Mouse (Mus musculus) intestine, embryonic 15.5 days (tissue): ENCODE results near the gene Gm10638. TPM values are rescaled to one million over a fixed set of nuclear protein-coding genes. Genes with fewer than 3 reads are reported as not detected.
A peak's percentile ranks its signal among the peaks of the same experiment; 100 is the strongest.

Experiments
- ATAC-seq: fragments of 200-750 bp; cut with Nextera tagmentation; 2 replicates; pipeline ENCODE4 v1.8.0; 2017; ENCODE audit warnings: moderate TSS enrichment, moderate library complexity
- H3K27ac ChIP-seq: fragments of 300-500 bp; sonication (generic); 2 replicates; pipeline ENCODE4 v1.5.1; 2015; ENCODE audit warnings: mild to moderate bottlenecking, inconsistent platforms
- H3K27me3 ChIP-seq: fragments of 300-500 bp; sonication (generic); replicated peaks from 2 replicates; pipeline ENCODE4 v1.6.1; 2015; ENCODE audit warnings: inconsistent platforms
- H3K36me3 ChIP-seq: fragments of 300-500 bp; sonication (generic); 2 replicates; pipeline ENCODE4 v1.6.1; 2015; ENCODE audit warnings: inconsistent platforms
- H3K4me1 ChIP-seq: fragments of 300-500 bp; sonication (generic); replicated peaks from 2 replicates; pipeline ENCODE4 v1.6.1; 2015; ENCODE audit warnings: inconsistent platforms
- H3K4me2 ChIP-seq: fragments of 300-500 bp; sonication (generic); replicated peaks from 2 replicates; pipeline ENCODE4 v1.6.1; 2015; ENCODE audit warnings: mild to moderate bottlenecking, inconsistent platforms
- H3K4me3 ChIP-seq: fragments of 300-500 bp; sonication (generic); replicated peaks from 2 replicates; pipeline ENCODE4 v1.5.1; 2015; ENCODE audit warnings: inconsistent platforms
- H3K9ac ChIP-seq: fragments of 300-500 bp; sonication (generic); 2 replicates; pipeline ENCODE4 v1.6.1; 2015; ENCODE audit warnings: inconsistent platforms
- H3K9me3 ChIP-seq: fragments of 300-500 bp; sonication (generic); 2 replicates; pipeline ENCODE4 v1.6.1; 2016; ENCODE audit warnings: inconsistent platforms
- WGBS: fragments of 180-500 bp; shearing (Covaris S2); methylation state at CpG from one replicate; pipeline ENCODE4 v1.1.7; 2015; 5-methylcytosine and 5-hydroxymethylcytosine counted together
- polyA plus RNA-seq: library from polyadenylated mRNA; unstranded; fragments of >200 nt; fragmentation: Nextera tagmentation; extraction: Ambion mirVana; gene quantifications from 2 replicates; pipeline ENCODE4 v1.2.1, GENCODE M21; 2015

Gene Gm10638
- polyA plus RNA-seq, 1 experiment from 2014 or later: 3.7 TPM

DNA sequence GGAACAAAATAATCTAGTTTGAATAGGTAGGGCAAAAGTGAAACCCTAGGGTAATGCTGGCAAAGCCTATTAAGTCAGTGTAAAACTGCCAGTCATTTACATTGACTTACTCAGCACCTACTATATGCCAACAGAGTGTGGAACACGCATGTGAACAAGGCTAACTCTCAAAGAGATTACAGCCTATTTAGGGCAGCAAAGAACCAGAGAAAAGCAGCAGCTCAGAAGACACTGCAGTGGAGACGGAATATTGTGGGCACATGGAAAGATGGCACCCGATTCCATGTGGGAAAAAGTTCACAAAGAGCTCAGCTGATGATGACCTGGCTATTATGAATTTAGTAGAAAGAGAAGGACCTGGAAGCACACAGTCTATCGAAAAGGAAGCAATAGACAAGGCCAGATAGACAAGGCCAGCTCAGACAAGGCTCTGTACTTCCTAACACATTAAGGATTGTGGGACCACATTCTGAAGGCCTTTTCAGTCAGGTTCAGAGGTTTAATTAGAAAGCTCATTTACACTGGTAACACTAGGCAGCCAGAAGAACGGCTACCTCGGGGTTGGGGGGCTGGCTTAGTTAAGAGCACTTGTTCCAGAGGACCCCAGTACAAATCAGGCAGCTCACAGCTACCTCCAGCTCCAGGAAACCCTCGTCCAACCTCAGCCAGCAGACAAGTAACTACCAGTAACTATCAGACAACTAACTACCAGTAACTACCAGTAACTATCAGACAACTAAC is 2.7 kb upstream of the Gm10638 start:
- no peak for ATAC-seq
- Histone ChIP-seq H3K27me3 (no peaks in the 10 kb centered on the region), H3K4me2 (no peak overlapping the region), H3K36me3 (no peaks in the 10 kb centered on the region), H3K9ac (no peak overlapping the region), H3K27ac (no peak overlapping the region), H3K9me3 (no peaks in the 10 kb centered on the region), H3K4me1 (0 out of 2 replicates have a peak, but pooled peaks cover 5% of the 10 kb centered on the region), H3K4me3 (no peak overlapping the region)
- WGBS: 83% methylated on average over 7 of the region's 7 CpGs

DNA sequence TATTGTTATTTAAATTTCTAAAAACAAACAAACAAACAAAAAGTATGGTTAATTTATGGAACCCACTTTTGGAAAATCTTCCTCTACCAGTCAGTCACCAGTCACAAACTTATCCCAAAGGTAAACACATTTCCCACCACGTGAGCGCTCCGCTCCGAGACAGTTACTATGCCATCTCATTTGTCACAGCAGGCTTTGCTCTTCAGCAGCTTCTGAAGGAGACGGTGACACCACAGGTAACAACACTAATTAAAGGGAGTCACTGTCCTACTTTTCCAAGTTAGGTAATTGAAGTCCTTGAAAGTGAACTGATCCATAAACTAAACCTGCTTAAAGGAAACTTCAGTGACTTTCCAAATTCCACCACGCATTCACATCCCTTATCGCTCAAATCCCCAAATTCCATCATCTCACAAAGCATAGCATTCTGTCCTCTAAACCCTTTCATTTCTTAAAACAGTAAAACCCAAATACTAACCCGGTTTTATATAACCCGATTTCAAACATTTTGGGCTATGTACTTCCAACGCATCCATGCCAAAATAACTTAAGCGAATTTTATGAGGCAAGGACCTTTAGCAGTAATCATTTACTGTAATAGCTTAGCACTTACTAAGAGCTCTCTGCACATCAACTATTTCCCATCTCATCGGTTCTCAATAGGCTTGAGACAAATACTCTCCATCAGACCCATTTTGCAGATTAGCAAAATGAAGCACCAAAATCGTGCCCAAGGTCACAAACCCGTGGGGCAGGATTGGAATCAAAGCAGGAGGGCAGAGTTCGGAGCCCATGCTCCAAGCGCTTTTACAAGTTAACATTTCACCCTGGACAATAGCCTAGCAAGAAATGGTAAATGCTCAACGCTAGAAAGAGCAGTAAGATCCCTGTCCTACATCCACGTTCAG is 932 bp upstream of the Gm10638 start:
- Histone ChIP-seq H3K27me3 (no peaks in the 10 kb centered on the region), H3K4me1 (0 out of 2 replicates have a peak, but pooled peaks cover 5% of the 10 kb centered on the region), H3K4me2 (peak overlapping the region; percentile 66), H3K9ac (peak overlapping the region; percentile 87), H3K9me3 (no peaks in the 10 kb centered on the region), H3K27ac (peak overlapping the region; percentile 92), H3K36me3 (no peaks in the 10 kb centered on the region), H3K4me3 (peak overlapping the region; percentile 69)
- 10% methylated on average over 18 of the region's 18 CpGs for WGBS
- ATAC-seq: no peak

DNA sequence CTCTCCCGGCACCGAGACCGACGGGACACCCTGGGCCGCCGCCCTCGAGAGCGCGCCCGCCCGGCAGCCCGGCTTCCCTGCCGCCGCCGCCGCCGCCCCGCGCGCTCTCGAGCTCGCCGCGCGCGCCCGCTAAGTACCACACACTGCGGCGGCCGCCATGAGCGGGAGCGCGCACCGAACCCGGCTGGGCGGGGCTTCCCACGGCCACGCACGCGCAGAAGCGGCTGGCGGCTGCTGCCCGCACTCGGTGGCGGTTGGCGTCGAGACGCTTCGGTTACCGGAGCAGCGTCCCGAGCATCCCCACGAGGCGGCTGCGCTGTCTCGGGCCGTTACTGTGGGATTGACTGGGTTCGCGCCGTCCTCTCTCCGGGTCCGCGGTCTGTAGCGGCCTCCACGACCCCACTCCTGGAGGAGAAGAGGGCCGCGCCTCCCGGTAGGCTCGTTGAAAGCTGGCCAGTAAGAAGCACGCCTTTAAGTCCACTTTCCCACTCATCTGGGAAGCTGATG is 489 bp downstream of the Gm10638 start:
- Histone ChIP-seq H3K4me2 (peak overlapping the region; percentile 75), H3K4me1 (0 out of 2 replicates have a peak, but pooled peaks cover 5% of the 10 kb centered on the region), H3K36me3 (no peaks in the 10 kb centered on the region), H3K9ac (peak overlapping the region; percentile 87), H3K27ac (peak overlapping the region; percentile 92), H3K4me3 (peak overlapping the region; percentile 69), H3K9me3 (no peaks in the 10 kb centered on the region), H3K27me3 (no peaks in the 10 kb centered on the region)
- WGBS: under 1% methylated on average over 70 of the region's 70 CpGs
- peak; percentile 93 for ATAC-seq

DNA sequence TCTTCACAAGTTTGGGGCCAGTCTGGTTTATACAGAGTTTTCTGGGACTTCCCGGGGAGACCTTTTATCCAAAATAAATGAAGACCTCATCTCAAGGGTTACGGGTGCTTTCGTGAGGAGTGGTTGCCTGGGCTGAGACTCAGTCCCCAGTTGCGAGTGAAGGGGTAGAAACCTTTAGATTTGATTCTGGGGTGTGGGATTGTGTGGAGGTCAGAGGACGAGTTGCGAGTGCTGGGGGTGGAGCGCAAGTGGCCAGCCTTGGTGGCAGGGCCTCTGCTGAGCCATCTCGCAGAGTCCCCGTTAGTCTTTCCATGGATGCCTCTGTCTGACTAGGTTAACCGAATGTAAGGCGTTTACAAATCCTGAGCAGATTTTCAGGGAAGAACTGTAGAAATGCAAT is 1.0 kb downstream of the Gm10638 start:
- Histone ChIP-seq H3K27me3 (no peaks in the 10 kb centered on the region), H3K4me1 (0 out of 2 replicates have a peak, but pooled peaks cover 5% of the 10 kb centered on the region), H3K4me2 (peak overlapping the region; percentile 75), H3K4me3 (peak overlapping the region; percentile 69), H3K9ac (peak overlapping the region; percentile 76), H3K36me3 (no peaks in the 10 kb centered on the region), H3K9me3 (no peaks in the 10 kb centered on the region), H3K27ac (peak overlapping the region; percentile 82)
- WGBS: 5% methylated on average over 11 of the region's 11 CpGs
- ATAC-seq: no peak

DNA sequence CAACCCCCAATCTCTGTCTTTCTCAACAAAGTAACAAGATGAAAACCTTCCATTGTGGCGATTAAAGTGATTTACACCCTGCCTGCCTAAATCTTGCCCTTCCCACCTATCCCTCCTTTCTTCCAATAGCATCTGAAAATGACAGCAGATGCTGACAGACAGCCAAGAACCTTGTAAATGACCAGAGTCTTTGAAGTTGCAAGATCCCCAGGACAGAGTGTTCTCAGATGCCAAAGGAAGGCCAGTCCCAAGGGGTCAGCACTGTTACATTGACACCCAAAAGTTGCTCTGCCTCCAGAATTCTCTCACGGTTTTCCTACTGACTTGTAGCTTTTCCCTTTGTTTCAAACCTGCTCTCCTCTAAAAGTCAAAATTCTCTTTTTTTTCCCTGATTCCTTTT is 4.3 kb downstream of the Gm10638 start:
- no peak overlapping the region for H3K9ac ChIP-seq
- 46% methylated on average over 2 of the region's 2 CpGs for WGBS
- 0 out of 2 replicates have a peak, but pooled peaks cover 2% of the 10 kb centered on the region for H3K4me1 ChIP-seq
- no peak for ATAC-seq
- no peaks in the 10 kb centered on the region for H3K27me3 ChIP-seq
- H3K36me3 ChIP-seq: no peaks in the 10 kb centered on the region
- H3K4me2 ChIP-seq: no peak overlapping the region
- H3K4me3 ChIP-seq: no peak overlapping the region
- H3K9me3 ChIP-seq: no peaks in the 10 kb centered on the region
- H3K27ac ChIP-seq: no peak overlapping the region

DNA sequence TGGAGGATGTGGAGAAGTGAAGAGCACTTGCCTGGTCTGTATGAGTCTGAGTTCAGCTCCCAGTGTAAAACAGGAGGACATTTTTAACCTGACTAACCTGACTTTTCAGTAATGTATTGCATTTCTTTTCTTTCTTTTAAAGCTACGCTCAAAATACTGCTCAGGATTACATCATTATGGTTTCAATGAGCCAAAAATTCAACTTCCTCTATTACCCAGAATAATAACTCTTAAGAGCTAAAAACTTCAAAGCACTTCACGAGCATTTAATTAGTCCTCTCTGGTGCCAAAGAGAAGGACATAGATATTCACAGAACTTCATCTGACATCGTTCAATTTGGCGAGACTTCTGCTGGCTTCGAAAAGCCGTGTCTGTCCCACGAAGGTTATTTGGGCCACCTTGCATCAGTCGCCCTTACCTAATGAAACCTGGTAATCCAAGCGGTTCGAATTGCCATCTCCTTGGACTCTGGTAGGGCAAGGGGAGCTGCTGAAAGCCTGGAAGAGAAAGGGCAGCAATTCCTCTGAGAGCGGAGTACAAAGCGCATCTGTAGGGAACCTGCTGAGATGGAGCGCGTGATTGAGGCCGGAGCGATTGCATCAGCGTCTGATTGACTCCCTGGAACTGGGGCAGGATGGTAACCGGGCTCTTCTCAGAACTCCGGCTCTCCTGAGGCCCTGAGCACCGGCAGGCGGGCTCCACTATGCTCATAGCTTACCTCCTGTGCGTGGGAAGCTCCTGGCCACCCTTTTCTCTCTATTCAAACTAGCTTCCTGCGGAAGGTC is 11.6 kb downstream of the Gm10638 start:
- no peaks in the 10 kb centered on the region; the same call in 1 of the 2 replicates for H3K27me3 ChIP-seq
- no peaks in the 10 kb centered on the region for H3K9me3 ChIP-seq
- peaks cover 5% of the 10 kb centered on the region; the same call in 1 of the 2 replicates for H3K4me1 ChIP-seq
- H3K27ac ChIP-seq: no peak overlapping the region
- no peak overlapping the region for H3K9ac ChIP-seq
- H3K4me3 ChIP-seq: no peak overlapping the region
- 0 out of 2 replicates have a peak, but pooled peaks have one; percentile 24 for ATAC-seq
- 28% methylated on average over 23 of the region's 23 CpGs for WGBS
- no peaks in the 10 kb centered on the region for H3K36me3 ChIP-seq
- H3K4me2 ChIP-seq: peak overlapping the region; percentile 20; the same call in 1 of the 2 replicates

DNA sequence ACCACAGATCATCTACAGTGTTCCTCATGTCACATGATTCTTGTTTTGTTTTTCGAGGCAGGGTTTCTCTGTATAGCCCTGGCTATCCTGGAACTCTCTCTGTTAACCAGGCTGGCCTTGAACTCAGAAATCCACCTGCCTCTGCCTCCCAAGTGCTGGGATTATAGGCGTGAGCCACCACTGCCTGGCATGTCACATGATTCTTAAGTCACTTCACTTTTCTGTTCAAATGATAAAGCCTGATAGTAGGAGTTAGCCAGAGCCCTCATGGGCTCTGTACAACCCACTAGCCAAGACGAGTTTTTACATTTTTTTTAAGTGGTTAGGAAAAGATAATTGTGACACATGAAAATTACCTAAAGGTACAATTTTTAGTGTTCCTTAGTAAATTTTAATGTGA is 13.2 kb downstream of the Gm10638 start:
- H3K27ac ChIP-seq: no peak overlapping the region
- H3K27me3 ChIP-seq: no peaks in the 10 kb centered on the region; the same call in 1 of the 2 replicates
- H3K36me3 ChIP-seq: no peaks in the 10 kb centered on the region
- H3K4me2 ChIP-seq: no peak overlapping the region
- WGBS: 60% methylated on average over 3 of the region's 3 CpGs
- H3K9ac ChIP-seq: no peak overlapping the region
- H3K9me3 ChIP-seq: no peaks in the 10 kb centered on the region
- no peak overlapping the region for H3K4me3 ChIP-seq
- H3K4me1 ChIP-seq: peaks cover 5% of the 10 kb centered on the region; the same call in 1 of the 2 replicates
- peak; percentile 19; the same call in 1 of the 2 replicates for ATAC-seq

DNA sequence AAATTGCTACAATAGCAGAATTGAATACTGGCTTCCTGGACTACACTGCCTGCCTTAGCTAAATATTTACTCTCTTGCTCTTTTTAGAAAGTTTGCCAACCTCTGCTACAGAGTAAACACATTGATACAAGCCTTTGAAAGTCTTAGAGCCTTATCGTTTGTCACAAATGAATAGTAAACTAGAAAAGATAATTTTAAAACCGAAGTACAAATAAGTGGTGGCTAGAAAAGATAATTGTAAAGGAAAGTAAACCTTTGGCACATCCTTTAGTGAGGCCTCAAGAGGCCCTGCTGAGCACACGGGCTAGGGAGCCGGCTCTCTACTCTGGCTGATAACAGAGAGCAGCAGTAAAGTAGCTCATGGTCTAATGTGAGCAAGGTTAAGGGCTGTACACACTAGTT is 13.6 kb downstream of the Gm10638 start:
- WGBS: 20% methylated on average over 4 of the region's 4 CpGs
- H3K27me3 ChIP-seq: no peaks in the 10 kb centered on the region; the same call in 1 of the 2 replicates
- no peak overlapping the region for H3K4me2 ChIP-seq
- no peak overlapping the region for H3K4me3 ChIP-seq
- no peaks in the 10 kb centered on the region for H3K36me3 ChIP-seq
- no peak overlapping the region for H3K9ac ChIP-seq
- ATAC-seq: peak; percentile 94
- H3K27ac ChIP-seq: no peak overlapping the region
- no peaks in the 10 kb centered on the region for H3K9me3 ChIP-seq
- peaks cover 5% of the 10 kb centered on the region; the same call in 1 of the 2 replicates for H3K4me1 ChIP-seq

DNA sequence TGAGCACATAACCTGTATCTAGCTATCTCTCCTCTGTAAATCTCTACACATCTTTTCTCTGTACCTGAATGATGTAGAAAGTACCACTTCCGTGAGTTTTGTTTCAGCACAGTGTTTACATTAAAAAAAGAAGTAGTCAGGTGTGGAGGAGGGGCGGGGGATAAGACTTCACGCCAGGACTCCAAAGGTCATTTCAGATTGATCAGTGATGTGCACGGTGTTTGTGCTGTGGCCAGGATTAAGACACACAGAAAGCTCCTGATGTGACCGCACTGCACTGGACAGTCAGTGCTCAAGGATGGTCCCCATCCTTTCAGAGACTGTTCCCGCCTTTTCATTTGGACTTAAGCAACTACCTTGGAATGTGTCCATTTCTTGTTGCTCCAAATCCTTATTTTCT is 15.2 kb downstream of the Gm10638 start:
- H3K36me3 ChIP-seq: no peaks in the 10 kb centered on the region
- ATAC-seq: 0 out of 2 replicates have a peak, but pooled peaks have one; percentile 3
- no peaks in the 10 kb centered on the region for H3K9me3 ChIP-seq
- H3K4me2 ChIP-seq: no peak overlapping the region
- H3K27me3 ChIP-seq: no peaks in the 10 kb centered on the region; the same call in 1 of the 2 replicates
- WGBS: 62% methylated on average over 6 of the region's 6 CpGs
- no peak overlapping the region for H3K4me3 ChIP-seq
- H3K4me1 ChIP-seq: peaks cover 5% of the 10 kb centered on the region; the same call in 1 of the 2 replicates
- no peak overlapping the region for H3K27ac ChIP-seq
- H3K9ac ChIP-seq: no peak overlapping the region

DNA sequence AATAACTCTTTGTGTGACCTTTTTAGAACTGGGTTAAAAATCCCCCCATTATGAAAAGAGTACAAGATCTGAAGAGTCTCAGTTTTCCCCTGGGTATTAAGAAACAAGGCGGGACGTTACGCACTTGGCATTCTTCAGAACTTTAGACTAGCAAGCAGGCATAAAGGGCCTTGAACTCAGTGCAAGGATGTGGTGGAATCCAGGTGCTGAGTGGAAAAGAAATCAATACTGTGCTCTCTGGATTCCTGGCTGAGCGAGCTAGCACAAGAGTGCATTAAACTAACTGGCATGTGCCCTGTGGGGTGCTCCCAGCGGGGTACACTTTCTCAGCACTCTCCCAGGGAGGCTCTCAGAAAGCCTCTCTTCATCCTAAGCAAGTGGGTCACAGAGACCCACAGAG is 17.3 kb downstream of the Gm10638 start:
- ATAC-seq: no peak
- no peak overlapping the region for H3K27ac ChIP-seq

DNA sequence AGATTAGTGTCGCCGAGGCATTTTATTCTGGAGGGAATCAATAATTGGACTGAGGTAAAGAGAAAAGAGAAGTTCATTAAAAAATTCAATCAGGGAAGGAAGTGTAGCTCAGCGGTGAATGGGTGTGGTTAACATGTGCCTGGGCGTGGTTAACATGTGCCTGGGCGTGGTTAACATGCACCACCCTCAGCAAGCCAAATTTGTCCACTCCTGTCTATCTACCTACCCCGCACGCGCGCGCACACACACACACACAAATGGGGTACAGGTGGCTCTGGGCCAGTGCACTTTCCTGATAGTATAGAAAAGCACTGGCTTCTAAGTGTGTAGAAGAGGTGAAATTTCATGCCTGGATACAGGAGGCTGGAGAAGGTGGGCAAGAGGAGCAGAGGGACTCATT is 19.7 kb downstream of the Gm10638 start:
- WGBS: 88% methylated on average over 10 of the region's 10 CpGs
- Histone ChIP-seq H3K4me2 (no peak overlapping the region), H3K4me1 (no peaks in the 10 kb centered on the region), H3K9me3 (no peaks in the 10 kb centered on the region), H3K36me3 (no peaks in the 10 kb centered on the region), H3K4me3 (no peak overlapping the region), H3K9ac (no peak overlapping the region), H3K27ac (no peak overlapping the region), H3K27me3 (no peaks in the 10 kb centered on the region)
- ATAC-seq: no peak

More for the DNA sequence above, 17.3 kb downstream of the Gm10638 start:
- H3K4me1 ChIP-seq: no peaks in the 10 kb centered on the region; the same call in 1 of the 2 replicates
- no peak overlapping the region for H3K4me3 ChIP-seq
- H3K9ac ChIP-seq: no peak overlapping the region
- H3K36me3 ChIP-seq: no peaks in the 10 kb centered on the region
- 66% methylated on average over 5 of the region's 5 CpGs for WGBS
- H3K27me3 ChIP-seq: no peaks in the 10 kb centered on the region
- H3K9me3 ChIP-seq: no peaks in the 10 kb centered on the region
- H3K4me2 ChIP-seq: no peak overlapping the region
